Mouse (Mus musculus) ES-CJ7 (cell line): ENCODE results near the gene Dennd6b.

Source experiments
- DNase-seq: peaks from one replicate; pipeline ENCODE4 v3.0.0; 2011; ENCODE audit warnings: low read depth, low spot score

The Dennd6b gene

DNA sequence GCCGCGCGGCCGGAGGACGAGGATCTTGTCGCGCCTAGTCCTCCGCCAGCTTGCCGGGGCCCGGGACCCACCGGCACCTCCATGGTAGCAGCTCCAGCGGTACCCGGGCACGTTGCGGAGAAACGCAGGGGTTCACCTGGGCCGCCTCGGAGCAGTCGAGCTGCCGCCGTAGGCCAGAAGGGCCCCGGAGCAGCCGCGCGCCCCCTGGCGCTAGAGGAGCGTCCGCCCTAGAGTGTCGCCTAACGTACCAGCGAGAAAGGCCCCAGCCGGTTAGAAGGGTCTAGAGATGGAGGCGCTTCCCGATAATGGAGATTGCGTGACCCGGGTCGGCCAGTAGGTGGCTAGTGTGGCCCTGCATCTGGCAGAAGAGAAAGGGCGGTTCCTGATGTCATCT lies at the start of gene Dennd6b:
Dennd6b (minus strand) TSS at position 184 of the 394 bp plus-strand sequence.
- peak; percentile 97 for DNase-seq

DNA sequence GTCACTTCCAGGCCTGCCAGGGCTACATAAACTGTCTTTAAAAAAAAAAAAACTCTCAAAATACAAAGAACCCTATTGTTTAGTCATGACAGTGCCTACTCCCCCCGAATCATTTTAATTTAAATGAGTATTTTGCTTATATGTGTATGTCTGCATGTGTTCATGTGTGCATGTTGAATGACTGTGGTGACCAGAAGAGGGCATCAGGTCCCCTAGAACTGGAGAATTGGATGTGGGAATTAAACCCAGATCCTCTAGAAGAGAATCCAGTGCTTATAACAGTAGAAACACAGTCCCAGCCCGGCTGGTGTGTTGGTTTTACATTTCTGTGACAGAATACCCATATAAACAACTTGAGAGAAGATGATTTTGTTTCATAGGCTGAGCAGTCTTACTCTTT lies 44.7 kb upstream of the Dennd6b start:
- DNase-seq = peak; percentile 16

DNA sequence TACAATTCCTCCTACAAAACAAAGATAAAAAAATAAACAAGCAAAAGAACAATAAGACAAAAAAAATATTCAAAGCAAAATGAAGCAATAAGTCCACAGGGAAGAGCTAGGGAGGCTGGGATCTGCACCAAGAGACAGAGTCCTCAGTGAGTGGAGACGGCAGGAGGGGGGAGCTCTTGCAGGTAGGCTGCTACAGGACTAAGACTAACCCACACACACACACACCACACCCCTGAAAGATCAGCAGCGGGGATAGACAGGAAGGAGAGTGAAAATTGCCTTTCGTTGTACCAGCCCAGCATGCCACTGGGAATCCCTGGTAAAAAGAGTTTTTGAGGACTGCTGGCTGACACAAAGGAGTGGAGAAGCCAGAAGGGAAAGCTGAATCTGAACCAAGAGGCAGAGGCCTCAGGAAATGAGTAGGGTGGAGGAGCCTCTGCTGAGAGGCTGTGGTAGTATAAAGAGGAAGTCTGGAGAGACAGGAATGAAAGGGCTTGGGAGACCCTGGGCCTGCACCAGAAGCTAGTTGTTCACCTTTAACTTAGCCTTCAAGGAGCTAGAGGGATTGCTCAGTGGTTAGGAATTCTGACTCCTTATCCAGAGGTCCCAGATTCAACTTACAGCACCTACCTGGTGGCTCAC lies 43.6 kb upstream of the Dennd6b start:
- DNase-seq = no peak

DNA sequence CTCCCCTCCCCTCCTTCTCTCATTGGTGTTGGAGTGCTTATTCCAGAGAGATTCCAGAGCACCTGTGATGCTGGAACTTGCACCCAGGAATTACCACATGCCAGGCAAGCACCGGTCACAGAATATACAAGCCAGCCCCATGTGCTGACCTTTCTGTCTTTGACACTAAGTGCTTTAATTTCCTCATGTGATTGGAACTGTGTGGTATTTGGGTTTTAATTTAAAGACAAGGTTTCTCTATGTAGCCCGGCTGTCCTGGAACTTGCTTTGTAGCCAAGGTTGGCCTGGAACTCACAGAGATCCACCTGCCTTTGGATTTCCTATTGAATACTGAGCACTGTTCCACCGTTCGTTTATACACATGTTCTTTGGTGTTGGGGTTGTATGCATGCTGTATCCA lies 37.8 kb upstream of the Dennd6b start:
- no peak for DNase-seq

DNA sequence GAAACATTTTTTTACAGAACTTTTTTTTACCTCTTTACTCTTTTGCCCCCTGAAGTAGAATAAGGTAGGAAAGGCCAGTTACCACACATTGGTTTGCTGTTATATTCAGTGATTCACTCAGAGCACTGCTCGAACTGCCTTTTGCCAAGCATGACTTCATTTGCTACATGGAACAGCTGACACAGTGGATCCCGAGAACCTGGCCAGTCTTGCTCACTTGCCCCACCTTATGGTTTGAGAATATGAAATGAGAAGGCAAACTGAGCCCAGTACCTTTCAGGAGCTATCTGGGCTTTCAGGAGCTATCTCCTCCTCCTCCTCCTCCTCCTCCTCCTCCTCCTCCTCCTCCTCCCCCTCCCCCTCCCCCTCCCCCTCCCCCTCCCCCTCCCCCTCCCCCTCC lies 37.3 kb upstream of the Dennd6b start:
- DNase-seq = peak; percentile 25

DNA sequence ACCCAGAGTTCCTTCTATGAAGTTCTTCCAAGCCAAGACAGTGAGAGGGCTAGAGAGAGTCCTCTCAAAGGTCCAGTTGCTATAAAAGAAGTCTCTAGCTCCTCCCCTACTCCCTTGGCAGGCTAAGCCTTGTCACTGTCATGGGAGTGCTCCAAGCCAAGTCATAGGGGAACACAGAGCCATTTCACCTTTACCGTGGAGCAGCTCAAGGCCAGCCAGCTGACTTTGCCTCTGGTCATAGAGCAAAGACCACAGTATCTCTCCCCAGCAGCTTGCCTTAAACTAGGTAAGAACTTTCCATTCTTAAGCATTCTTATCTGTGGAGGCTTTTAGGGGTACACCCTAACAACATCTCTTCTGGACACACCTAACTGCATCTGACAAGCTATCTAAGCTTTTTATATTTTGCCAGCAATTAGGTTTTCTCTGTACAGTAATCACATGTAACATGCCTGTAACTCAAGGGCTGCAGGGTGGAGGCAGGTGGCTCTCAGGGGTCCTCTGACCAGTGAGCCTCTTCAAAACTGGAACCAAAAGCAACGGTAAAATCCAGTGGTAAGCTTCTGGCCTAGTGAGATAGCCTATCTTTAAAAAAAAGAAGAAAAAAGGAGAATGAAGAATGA lies 19.4 kb upstream of the Dennd6b start:
- DNase-seq = no peak

DNA sequence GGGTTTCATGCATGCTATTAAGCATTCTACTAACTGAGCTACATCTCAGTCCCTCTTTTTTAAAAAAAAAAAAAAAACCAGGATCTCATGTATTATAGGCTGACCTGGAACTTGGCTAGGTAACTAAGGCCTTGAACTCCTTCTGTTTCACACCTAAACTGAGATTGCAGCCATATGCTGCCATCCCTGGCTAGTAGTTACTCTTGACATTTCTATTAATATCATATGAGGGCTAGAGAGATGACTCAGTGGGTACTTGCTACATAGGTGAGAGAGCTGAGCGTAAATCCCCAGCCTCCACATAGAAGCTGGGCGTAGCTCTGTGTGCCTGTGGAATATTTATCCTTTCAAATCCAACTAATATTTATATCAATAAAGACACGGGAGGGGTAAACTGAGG lies 18.7 kb upstream of the Dennd6b start:
- DNase-seq = no peak

DNA sequence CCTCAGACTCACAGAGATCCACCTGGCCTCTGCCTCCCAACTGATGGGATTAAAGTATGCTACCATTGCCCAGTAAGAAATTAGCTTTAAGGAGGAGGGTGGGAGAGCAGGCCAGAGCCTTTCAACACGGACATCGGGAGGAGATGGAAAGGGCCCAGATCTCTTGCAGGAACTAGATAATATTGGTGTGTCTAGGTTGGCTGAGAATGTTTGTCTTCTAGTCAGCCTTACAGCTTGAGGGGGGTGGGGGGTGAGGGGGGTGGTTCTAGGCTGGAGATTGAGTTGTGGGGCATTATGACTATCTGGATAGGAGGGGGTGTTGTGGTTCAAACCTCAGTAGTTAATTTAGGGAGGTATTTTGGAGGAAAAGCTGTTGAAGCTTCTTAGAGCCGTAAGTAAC lies 17.2 kb upstream of the Dennd6b start:
- DNase-seq = no peak

DNA sequence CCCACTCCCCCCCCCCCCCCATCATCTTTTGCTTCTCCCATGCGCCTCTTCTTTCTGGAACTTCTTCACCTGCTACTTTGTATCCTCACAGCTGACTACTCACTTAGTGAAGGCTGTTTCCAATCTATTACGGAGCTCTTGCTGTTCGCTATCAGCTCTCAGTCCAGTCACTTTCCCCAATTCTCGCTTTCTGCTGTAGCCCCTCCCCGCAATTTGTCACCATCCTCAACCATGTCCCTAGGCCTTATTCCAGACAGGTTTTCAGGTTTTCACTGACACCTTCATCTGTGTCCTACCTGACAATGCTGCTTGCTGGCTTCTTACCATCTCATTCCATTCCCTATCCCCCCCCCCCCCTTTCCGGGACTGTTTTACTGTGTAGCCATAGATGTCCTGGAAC lies 16.2 kb upstream of the Dennd6b start:
- DNase-seq = no peak

DNA sequence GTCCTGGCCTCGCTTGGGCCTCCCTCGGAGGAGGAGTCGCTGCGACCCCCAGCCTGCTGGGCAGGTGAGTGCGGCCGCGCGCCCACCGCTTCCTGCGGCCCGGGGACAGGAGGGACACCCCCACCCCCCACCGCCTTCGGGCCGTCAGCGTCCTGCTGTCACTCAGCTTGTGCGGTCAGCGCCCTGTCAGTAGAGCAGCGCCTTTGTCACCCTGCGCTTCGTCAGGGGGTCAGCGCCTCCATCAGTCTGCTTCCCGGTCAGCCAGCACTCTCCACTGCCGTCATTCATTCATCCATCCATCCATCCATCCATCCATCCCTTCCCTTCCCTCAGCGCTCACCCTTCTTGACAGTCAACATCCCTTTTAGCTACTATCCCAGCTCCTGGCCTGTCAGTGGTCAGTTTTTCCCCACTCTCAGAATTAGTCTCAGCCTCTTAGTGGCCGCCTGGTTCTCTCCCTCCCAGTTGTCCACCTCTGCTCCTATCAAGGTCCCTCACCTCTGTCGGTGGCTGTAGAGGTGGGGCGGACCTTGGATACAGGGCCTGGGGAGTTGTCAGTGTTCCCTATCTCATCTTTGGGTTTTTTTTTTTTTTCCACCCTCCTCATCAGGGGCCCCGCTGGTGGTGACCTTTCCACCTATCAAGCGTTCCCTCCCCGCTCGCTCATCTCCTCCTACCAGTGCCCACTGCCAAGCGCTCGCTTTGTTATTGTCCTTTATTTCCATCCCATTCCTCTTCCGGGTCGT lies 15.6 kb upstream of the Dennd6b start:
- no peak for DNase-seq

DNA sequence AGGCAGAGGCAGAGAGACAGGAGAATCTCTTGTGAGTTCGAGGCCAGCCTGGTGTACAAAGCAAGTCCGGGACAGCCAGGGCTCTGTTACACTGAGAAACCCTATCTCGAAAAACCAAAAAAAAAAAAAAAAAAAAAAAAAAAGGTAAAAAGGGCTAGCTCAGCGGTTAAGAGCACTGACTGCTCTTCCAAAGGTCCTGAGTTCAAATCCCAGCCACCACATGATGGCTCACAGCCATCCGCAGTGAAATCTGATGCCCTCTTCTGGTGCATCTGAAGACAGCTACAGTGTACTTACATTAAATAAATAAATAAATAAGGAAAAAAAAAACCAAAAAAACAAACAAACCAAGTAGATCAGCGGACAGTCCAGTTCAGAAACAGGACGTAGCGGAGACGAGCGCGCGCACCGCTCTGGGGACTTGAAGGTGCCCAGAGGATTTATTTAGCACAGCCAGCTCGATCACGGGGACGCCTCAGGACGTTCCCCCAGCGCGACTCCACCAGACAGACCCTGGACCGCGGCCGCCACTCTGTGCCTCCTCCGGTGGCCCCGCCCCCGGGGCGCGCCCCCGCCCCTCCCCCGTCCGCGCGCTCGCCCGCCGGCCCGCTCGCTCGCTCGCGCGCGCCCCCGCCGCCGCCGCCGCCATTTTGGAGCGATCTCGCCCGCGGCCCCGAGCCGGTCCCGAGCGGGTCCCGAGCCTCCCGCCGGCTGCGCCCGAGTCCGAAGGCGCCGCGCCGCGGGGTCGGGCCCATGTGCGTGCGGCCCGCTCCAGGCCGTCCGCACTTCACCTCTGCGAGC lies 14.8 kb upstream of the Dennd6b start, which contains the start of gene Ppp6r2:
Ppp6r2 (plus strand) TSS at position 639 of the 801 bp plus-strand sequence.
- peak; percentile 73 for DNase-seq

DNA sequence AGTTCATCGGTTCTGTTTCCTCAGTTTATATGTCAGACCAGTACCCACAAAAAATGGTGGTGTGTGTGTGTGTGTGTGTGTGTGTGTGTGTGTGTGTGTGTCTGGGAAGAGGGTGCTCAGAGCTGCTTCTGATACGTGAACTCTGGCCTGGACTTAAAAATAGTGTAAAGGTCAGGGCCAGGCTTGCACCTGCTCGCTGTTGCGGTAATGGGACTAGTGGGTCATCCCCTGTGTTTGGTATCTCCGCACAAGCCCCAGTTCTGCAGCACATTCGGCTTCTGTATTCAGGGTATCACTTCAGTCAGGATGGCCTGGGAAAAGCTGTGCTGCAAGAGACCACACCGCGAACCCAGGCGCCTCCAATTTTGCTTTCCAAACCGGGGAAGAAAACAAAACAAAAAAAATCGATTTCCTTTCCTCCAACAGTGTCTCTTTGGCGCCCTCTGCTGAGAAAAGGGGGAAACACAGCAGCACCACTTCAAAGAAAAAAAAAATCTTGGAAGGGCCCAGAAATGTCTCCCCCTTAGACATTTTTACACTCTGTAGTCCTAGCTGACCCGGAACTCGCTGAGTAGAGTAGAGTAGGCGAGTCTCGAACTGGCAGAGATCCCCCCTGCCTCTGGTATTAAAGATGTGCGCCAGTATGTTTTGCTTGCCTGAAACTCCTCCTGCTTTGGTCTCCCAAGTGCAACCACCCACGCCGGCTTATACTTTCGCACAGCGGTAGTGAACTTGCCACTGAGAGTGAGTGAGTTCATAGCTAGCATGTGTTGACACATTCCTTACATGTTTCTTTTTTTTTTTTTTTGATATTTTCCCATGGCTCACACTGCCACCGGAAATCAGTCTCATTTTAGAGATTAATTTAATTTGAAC lies 13.8 kb upstream of the Dennd6b start:
- DNase-seq = peak; percentile 77

DNA sequence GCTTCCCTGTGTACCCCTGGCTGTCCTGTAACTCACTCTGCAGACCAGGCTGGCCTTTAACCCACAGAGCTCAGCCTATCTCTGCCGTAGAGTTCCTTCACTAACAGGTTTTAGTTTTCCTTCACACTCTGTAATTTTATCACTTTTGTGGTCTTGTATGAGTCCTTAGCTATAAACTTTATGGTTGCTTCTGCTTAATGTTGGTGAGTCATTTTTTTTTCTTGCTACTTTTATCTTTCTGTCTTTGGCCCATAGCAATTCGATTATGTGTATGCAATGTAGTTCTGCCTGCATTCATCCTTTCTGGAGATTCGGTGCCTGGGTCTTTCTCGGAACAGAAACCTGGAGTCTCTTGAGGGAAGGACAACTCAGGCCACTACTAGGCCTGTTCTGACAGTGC lies 11.2 kb upstream of the Dennd6b start:
- DNase-seq = no peak

DNA sequence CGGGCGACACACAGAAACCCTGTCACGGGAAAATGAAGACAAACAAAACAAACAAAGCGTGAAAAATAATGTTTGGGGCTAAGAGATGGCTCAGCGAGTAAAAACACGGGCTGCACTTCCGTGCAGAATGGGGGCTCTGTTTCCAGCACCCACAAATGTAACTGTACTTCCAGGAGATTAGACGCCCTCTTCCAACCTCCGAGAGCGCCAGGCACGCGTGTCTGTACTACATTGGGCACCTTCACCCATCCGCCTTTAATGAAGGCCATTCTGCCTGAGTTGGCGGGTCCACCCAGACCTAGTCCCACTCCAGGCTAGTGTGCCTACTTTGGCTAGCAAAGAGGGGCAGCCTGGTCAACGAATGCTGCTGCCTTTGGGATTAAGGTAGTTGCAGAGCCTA lies 760 bp upstream of the Dennd6b start:
- no peak for DNase-seq

DNA sequence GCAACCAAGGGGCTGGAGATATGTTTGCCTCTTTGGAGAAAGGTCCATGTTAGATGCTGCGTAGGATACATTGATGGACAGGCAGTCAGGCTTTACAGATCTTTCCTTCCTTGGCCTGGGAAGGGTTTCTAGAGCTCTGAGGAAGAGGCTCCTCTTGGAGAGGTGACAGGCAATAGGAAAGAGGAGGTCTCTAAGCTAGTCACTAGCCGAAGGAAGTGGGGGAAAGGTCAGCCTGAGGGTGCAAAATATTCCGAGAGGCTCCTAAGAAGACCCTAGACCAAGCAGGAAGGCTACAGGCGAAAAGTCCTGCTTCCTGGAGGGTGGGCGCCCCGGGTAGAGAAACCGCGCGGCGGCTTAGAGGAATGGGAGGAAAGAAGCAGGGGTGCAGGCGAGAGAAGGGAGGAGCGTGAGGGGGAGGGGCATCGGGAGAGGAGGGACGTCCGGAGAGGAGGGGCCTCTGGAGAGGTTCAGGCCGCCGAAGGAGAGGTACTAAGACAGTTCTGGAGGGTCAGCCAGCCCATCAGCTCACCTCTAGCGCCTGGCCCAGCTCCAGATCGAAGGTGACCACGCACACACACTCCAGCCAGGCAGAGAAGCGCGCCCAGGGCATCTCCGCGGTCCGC lies 495 bp downstream of the Dennd6b start:
- peak; percentile 87 for DNase-seq

DNA sequence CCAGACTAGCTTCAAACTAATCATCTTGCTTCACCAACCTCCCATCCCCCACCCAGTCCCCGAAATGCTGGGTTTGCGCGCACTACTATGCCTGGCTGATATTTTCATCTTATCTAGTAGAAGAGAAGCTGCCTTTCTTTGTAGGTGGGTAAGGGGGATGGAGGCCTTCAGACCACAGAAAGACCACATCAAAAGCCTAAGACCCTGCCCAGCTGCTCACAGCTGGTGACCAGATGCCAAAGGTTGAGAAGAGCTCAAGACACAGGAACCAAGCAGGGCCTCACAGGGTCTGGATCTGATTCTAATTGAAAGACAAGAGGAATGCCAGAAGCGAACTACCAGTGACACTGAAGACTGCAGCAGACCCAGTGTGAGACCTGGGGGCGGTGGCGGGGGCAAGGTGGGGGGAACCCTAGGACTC lies 1.0 kb downstream of the Dennd6b start:
- DNase-seq = no peak

DNA sequence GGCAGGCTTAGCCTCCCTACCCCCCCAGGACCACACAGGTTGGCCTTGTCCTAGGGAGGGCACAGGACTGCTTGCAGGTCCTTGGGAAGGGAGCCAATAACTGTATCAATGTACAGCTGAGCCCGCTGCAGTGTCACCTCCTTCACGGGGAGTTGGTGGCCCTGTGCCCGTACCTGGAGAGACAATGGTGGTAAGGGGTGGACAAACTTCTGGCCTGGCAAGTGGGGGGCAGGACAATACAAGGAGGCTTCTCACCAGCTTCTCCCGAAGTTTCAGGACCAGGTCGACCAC lies 11.4 kb downstream of the Dennd6b start:
- no peak for DNase-seq

DNA sequence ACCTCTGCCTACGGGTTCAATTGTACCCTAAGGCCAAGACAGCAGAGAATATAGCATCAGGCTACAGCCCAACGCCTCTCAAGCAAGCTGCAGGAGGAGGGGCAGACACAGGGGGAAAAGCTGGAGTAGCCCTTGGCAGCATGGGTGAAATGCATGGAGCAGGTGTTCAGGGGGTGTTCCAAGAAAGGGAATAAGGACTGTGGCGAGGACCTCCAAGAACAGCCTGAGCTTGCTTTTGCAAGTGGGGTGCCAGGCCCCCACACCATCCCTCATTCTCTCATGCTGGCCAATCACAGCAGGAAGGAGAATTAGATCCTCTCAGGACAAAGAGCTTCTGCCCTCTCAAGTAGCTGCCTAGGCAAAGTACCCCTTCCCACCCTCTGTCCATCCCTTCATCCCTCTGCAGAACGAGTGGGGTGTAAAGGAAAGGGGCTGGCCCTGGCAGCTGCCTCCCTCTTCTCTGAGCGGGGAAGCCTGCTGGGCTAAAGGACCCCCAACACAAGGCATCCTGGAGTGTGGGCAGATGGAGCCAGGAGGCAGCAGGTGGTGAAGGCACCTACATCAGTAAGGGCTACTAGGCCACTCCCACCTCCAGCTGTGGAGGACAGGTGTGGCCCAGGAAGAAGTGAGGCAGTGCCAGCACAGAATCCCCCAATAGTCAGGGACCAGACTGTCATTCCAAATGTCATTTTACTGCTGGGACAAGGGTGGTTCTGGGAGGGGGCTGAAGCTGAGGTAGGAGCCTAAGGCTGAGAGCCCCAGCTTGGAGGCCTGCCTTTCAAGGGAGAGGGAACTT lies 12.0 kb downstream of the Dennd6b start:
- no peak for DNase-seq

DNA sequence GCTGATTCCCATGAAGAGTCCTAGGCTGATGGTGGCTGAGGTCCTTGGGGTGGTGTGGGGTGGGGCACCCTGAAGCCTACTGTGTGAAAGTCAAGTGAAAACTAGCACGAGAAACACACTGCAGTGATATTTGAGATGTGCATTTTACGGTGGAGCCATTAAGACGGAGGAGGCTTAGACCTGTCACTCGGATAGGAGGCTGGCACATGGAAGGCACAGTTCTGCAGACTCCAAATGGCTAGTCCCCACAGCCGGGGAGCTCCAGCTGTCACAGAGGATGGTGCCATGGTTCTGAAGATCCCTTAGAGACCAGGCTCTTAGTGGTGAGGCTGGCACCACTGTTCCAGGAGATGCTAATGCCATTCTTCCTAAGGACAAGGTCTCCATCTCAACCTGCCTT lies 13.5 kb downstream of the Dennd6b start:
- DNase-seq = no peak

DNA sequence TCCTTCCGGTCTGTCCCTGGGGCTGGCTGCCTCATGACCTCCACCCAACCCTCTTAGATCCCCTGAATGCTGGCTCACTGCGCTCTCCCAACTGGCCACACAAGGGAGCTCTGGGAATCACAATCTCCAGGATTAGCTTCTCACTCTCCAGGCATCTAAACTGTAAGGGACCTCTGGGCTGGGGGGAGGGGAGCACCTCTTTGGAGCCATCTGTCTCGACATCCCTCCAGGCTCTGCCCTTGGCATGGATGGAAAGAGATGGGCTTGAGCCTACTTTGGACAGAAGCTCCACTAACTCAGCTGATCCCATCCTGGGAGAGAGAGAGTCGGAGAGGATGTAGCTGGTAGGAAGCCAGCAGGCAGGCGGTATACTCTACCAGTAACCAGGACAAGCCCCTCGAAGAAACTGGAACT lies 14.0 kb downstream of the Dennd6b start:
- DNase-seq = peak; percentile 80
